Mouse (Mus musculus) kidney, postnatal 14 days (tissue): Measurements from ENCODE around the gene Frmd4b.

Experiments
- DNase-seq: peaks from one replicate; pipeline ENCODE4 v3.0.0; 2022; ENCODE audit warnings: mixed read lengths

Gene Frmd4b

GRCm38 (mm10) chr6:97239360-97239759 is 378.0 kb downstream of the Frmd4b start:
- no peak for DNase-seq
